Comparison of ENCODE assay signal across 20 mouse cellular contexts in genomic region chr7:34773309-34773708, GRCm38 (mm10). TPM values are rescaled to one million over a fixed set of nuclear protein-coding genes. Genes with fewer than 3 reads are reported as not detected.
A peak's percentile ranks its signal among the peaks of the same experiment; 100 is the strongest.
DNase-seq lines count a peak whose midpoint lies in the region; ATAC-seq lines count a peak whose summit lies in the region.
"Had no signal": no experiment of that assay in that cellular context is flagged by ENCODE, and none has a peak within 500 bp of the region (broad histone marks: within the 10 kb centered on the region; RNA-seq: fewer than 3 reads in every experiment).

No protein-coding gene starts in this region.

- H3K4me1 ChIP-seq in forebrain, embryonic 10.5 days: peaks cover 32% of the 10 kb centered on the region
- H3K4me1 ChIP-seq in forebrain, embryonic 12.5 days: peaks cover 37% of the 10 kb centered on the region
- H3K4me1 ChIP-seq in hindbrain, embryonic 13.5 days (replicated peaks): peaks cover 37% of the 10 kb centered on the region
- peaks cover 24% of the 10 kb centered on the region for H3K4me1 ChIP-seq in midbrain, embryonic 16.5 days (ENCODE audit: control insufficient read depth, insufficient read depth, low read length)
- H3K4me1 ChIP-seq: intestine, embryonic 15.5 days; liver, embryonic 15.5 days; megakaryocyte, embryonic 14.5 days had no signal

- H3K9me3 ChIP-seq in forebrain, embryonic 10.5 days: no peaks in the 10 kb centered on the region
- no peaks in the 10 kb centered on the region for H3K9me3 ChIP-seq in forebrain, embryonic 12.5 days
- no peaks in the 10 kb centered on the region for H3K9me3 ChIP-seq in hindbrain, embryonic 13.5 days
- no peaks in the 10 kb centered on the region for H3K9me3 ChIP-seq in midbrain, embryonic 16.5 days (replicated peaks; ENCODE audit: control insufficient read depth, low read length, poor library complexity, severe bottlenecking)
- H3K9me3 ChIP-seq: embryonic facial prominence, embryonic 10.5 days; intestine, embryonic 15.5 days; kidney, embryonic 15.5 days; liver, embryonic 15.5 days had no signal

- H3K9ac ChIP-seq in forebrain, embryonic 12.5 days: no peak overlapping the region
- no peak overlapping the region for H3K9ac ChIP-seq in hindbrain, embryonic 13.5 days
- H3K9ac ChIP-seq in midbrain, embryonic 16.5 days (ENCODE audit: low read depth, low read length): no peak overlapping the region
- H3K9ac ChIP-seq: intestine, embryonic 15.5 days; kidney, embryonic 15.5 days; liver, embryonic 15.5 days had no signal

- WGBS in forebrain, embryonic 10.5 days: 76% methylated on average over 5 of the region's 5 CpGs
- 37% methylated on average over 5 of the region's 5 CpGs for WGBS in forebrain, embryonic 12.5 days
- WGBS in hindbrain, embryonic 13.5 days: 37% methylated on average over 5 of the region's 5 CpGs
- WGBS in midbrain, embryonic 16.5 days: 39% methylated on average over 5 of the region's 5 CpGs

- H3K4me2 ChIP-seq in forebrain, embryonic 12.5 days: no peak overlapping the region; the same call in 1 of the 2 replicates
- peak overlapping the region; percentile 40 for H3K4me2 ChIP-seq in hindbrain, embryonic 13.5 days
- no peak overlapping the region for H3K4me2 ChIP-seq in midbrain, embryonic 16.5 days (ENCODE audit: low read length)
- H3K4me2 ChIP-seq: intestine, embryonic 15.5 days; liver, embryonic 15.5 days had no signal

- H3K36me3 ChIP-seq in forebrain, embryonic 10.5 days (replicated peaks): no peaks in the 10 kb centered on the region
- no peaks in the 10 kb centered on the region for H3K36me3 ChIP-seq in forebrain, embryonic 12.5 days (replicated peaks)
- no peaks in the 10 kb centered on the region for H3K36me3 ChIP-seq in hindbrain, embryonic 13.5 days
- H3K36me3 ChIP-seq in midbrain, embryonic 16.5 days (ENCODE audit: control insufficient read depth, insufficient read depth, low read length): no peaks in the 10 kb centered on the region
- H3K36me3 ChIP-seq: embryonic facial prominence, embryonic 10.5 days; intestine, embryonic 15.5 days; kidney, embryonic 15.5 days; liver, embryonic 15.5 days had no signal

- H3K27me3 ChIP-seq in forebrain, embryonic 10.5 days (ENCODE audit: poor library complexity, severe bottlenecking): peaks cover 6% of the 10 kb centered on the region; the same call in 1 of the 2 replicates
- 0 out of 2 replicates have a peak, but pooled peaks cover 5% of the 10 kb centered on the region for H3K27me3 ChIP-seq in forebrain, embryonic 12.5 days
- H3K27me3 ChIP-seq in hindbrain, embryonic 13.5 days: no peaks in the 10 kb centered on the region
- no peaks in the 10 kb centered on the region for H3K27me3 ChIP-seq in midbrain, embryonic 16.5 days (ENCODE audit: control insufficient read depth, insufficient read depth, low read depth, low read length)
- H3K27me3 ChIP-seq: intestine, embryonic 15.5 days; kidney, embryonic 15.5 days; liver, embryonic 15.5 days; megakaryocyte, embryonic 14.5 days had no signal

- DNase-seq in forebrain, embryonic 10.5 days (ENCODE audit: extremely low spot score, low spot score): no peak
- no peak for DNase-seq in MN1 (ENCODE audit: low spot score)
- DNase-seq in testis, postnatal 14 days (ENCODE audit: low spot score): no peak
- DNase-seq in heart, postnatal 4 days: no peak
- DNase-seq: cerebellum, adult 18-20 months; cerebellum, postnatal 36 days; gastrocnemius, postnatal 14 days; lung, postnatal 10 days; right cerebral cortex, postnatal 4 days; thymus, postnatal 36 days had no signal

- no peak overlapping the region for H3K4me3 ChIP-seq in forebrain, embryonic 10.5 days
- H3K4me3 ChIP-seq in forebrain, embryonic 12.5 days (replicated peaks): no peak overlapping the region
- no peak overlapping the region for H3K4me3 ChIP-seq in hindbrain, embryonic 13.5 days
- H3K4me3 ChIP-seq in midbrain, embryonic 16.5 days (ENCODE audit: low read depth, low read length): no peak overlapping the region
- H3K4me3 ChIP-seq: embryonic facial prominence, embryonic 10.5 days; intestine, embryonic 15.5 days; kidney, embryonic 15.5 days; liver, embryonic 15.5 days; megakaryocyte, embryonic 14.5 days had no signal

- peak; percentile 40 for ATAC-seq in forebrain, embryonic 12.5 days (ENCODE audit: low FRiP score)
- peak; percentile 60; the same call in 1 of the 2 replicates for ATAC-seq in hindbrain, embryonic 13.5 days (ENCODE audit: low FRiP score)
- ATAC-seq in midbrain, embryonic 16.5 days: no peak
- ATAC-seq: intestine, embryonic 15.5 days had no signal

- H3K27ac ChIP-seq in forebrain, embryonic 10.5 days: peak overlapping the region; percentile 31; the same call in 1 of the 2 replicates
- H3K27ac ChIP-seq in forebrain, embryonic 12.5 days: peak overlapping the region; percentile 84
- peak overlapping the region; percentile 74 for H3K27ac ChIP-seq in hindbrain, embryonic 13.5 days
- peak overlapping the region; percentile 31 for H3K27ac ChIP-seq in midbrain, embryonic 16.5 days (ENCODE audit: low read length)
- H3K27ac ChIP-seq: embryonic facial prominence, embryonic 10.5 days; intestine, embryonic 15.5 days; kidney, embryonic 15.5 days; liver, embryonic 15.5 days had no signal

RNA-seq across cellular contexts. Expression of gene Chst8, which starts 39.2 kb away (rescaled TPM):
- polyA plus RNA-seq in forebrain, embryonic 10.5 days (2016; fragmentation: Nextera tagmentation; extraction: Ambion mirVana): 4.3 and 5.7 TPM in 2 replicates
- polyA plus RNA-seq in forebrain, embryonic 12.5 days (2016; fragmentation: Nextera tagmentation; extraction: Ambion mirVana): 13.5 and 15.9 TPM in 2 replicates
- 18.0 and 18.3 TPM in 2 replicates for polyA plus RNA-seq in hindbrain, embryonic 13.5 days (2015; fragmentation: Nextera tagmentation; extraction: Ambion mirVana)
- 12.7 and 15.3 TPM in 2 replicates for polyA plus RNA-seq in midbrain, embryonic 16.5 days (2015; fragmentation: Nextera tagmentation; extraction: Ambion mirVana)
- total RNA-seq in heart, postnatal 4 days (2021): under 1 TPM; 0.38 to 0.74 TPM
- total RNA-seq: heart, adult 8-10 months had no signal
- polyA plus RNA-seq: testis, adult 2 months had no signal

Comparison
In these comparisons a context has a peak if more than half of its experiments do, and no peak if none do; other contexts are left out.
1. H3K27ac ChIP-seq: peak in every context shown above with its lines; median percentile 84 in forebrain, embryonic 12.5 days; 74 in hindbrain, embryonic 13.5 days; 31 in forebrain, embryonic 10.5 days; 31 in midbrain, embryonic 16.5 days.